ENCODE assay signal across 19 mouse cellular contexts in the genomic region with DNA sequence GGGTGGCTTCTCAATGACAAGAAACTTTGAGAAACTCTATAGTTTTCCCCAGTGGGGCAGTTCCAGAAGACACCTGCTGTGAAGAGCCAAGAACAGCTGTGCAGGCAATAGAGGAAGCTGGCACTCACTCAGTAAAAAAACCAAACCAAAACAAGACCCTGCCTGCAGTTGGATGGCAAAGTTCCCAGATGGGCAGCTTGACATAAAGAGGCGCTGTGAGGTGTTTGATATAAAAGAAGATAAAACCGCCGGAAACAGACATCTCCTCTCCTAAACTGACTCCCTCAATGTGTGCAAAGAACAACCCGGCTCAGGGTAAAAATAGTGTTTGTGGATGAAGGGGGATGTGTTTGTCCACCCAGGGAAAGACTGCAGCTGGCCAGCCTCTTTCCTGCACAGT. TPM values are rescaled to one million over a fixed set of nuclear protein-coding genes. Genes with fewer than 3 reads are reported as not detected.
DNase-seq lines count a peak whose midpoint lies in the region; ATAC-seq and TF ChIP-seq lines count a peak whose summit lies in the region.
"Had no signal": no experiment of that assay in that cellular context is flagged by ENCODE, and none has a peak within 500 bp of the region (broad histone marks: within the 10 kb centered on the region; RNA-seq: fewer than 3 reads in every experiment).

No protein-coding gene starts in this region.

- no peak overlapping the region for H3K4me2 ChIP-seq in forebrain, postnatal 0 days (ENCODE audit: low read depth)
- H3K4me2 ChIP-seq in forebrain, embryonic 11.5 days (ENCODE audit: low read depth, low read length, severe bottlenecking): no peak overlapping the region
- H3K4me2 ChIP-seq: liver, embryonic 15.5 days; stomach, embryonic 15.5 days had no signal

- ATAC-seq in forebrain, postnatal 0 days: peak; percentile 55; the same call in 1 of the 2 replicates
- no peak for ATAC-seq in forebrain, embryonic 11.5 days (replicated peaks; ENCODE audit: low FRiP score)
- peak; percentile 62 for ATAC-seq in common myeloid progenitor, adult 5-6 weeks (replicated peaks; ENCODE audit: low read depth, poor library complexity, severe bottlenecking)

- H3K4me1 ChIP-seq in forebrain, postnatal 0 days (ENCODE audit: insufficient read depth): no peaks in the 10 kb centered on the region
- H3K4me1 ChIP-seq in forebrain, embryonic 11.5 days (replicated peaks; ENCODE audit: control insufficient read depth, insufficient read depth, low read length): no peaks in the 10 kb centered on the region
- H3K4me1 ChIP-seq: liver, embryonic 15.5 days; stomach, embryonic 15.5 days had no signal

- H3K9ac ChIP-seq in forebrain, postnatal 0 days: no peak overlapping the region
- no peak overlapping the region for H3K9ac ChIP-seq in forebrain, embryonic 11.5 days (ENCODE audit: low read length)
- H3K9ac ChIP-seq: liver, embryonic 15.5 days; stomach, embryonic 15.5 days had no signal

- H3K27ac ChIP-seq in forebrain, postnatal 0 days (ENCODE audit: low read depth, low read length): no peak overlapping the region
- no peak overlapping the region for H3K27ac ChIP-seq in forebrain, embryonic 11.5 days (ENCODE audit: low read depth, low read length)
- H3K27ac ChIP-seq: liver, embryonic 15.5 days; macrophage; stomach, embryonic 15.5 days had no signal

- H3K27me3 ChIP-seq in forebrain, postnatal 0 days (ENCODE audit: insufficient read depth, low read length): no peaks in the 10 kb centered on the region
- H3K27me3 ChIP-seq in forebrain, embryonic 11.5 days (ENCODE audit: control insufficient read depth, insufficient read depth, low read length): no peaks in the 10 kb centered on the region
- H3K27me3 ChIP-seq: stomach, embryonic 15.5 days had no signal

- H3K36me3 ChIP-seq in forebrain, postnatal 0 days (ENCODE audit: insufficient read depth): no peaks in the 10 kb centered on the region
- H3K36me3 ChIP-seq in forebrain, embryonic 11.5 days (ENCODE audit: control insufficient read depth, insufficient read depth, low read length): no peaks in the 10 kb centered on the region
- H3K36me3 ChIP-seq: liver, embryonic 15.5 days; stomach, embryonic 15.5 days had no signal

- DNase-seq in forebrain, postnatal 0 days: peak; percentile 19
- no peak for DNase-seq in forebrain, embryonic 11.5 days (ENCODE audit: low spot score)
- peak; percentile 95 for DNase-seq in 416B (ENCODE audit: low read depth)
- DNase-seq in right cerebral cortex, postnatal 14 days: peak; percentile 31
- no peak for DNase-seq in urinary bladder, adult 18-20 months (ENCODE audit: low spot score in 2 of 2)
- DNase-seq in kidney, postnatal 4 days: no peak
- DNase-seq in gastrocnemius, postnatal 36 days: no peak
- DNase-seq: adrenal gland, adult 2 months; B cell, adult 2 months; gastrocnemius, postnatal 14 days; kidney, postnatal 14 days had no signal

- no peaks in the 10 kb centered on the region for H3K9me3 ChIP-seq in forebrain, postnatal 0 days (ENCODE audit: low read length)
- no peaks in the 10 kb centered on the region for H3K9me3 ChIP-seq in forebrain, embryonic 11.5 days (ENCODE audit: control insufficient read depth, low read length)
- H3K9me3 ChIP-seq: liver, embryonic 15.5 days; stomach, embryonic 15.5 days had no signal

- 36% methylated on average over 4 of the region's 4 CpGs for WGBS in forebrain, postnatal 0 days
- 89% methylated on average over 4 of the region's 4 CpGs for WGBS in forebrain, embryonic 11.5 days

- H3K4me3 ChIP-seq in forebrain, postnatal 0 days (ENCODE audit: low read depth, low read length): no peak overlapping the region
- H3K4me3 ChIP-seq in forebrain, embryonic 11.5 days (ENCODE audit: low read depth, low read length): no peak overlapping the region
- H3K4me3 ChIP-seq: erythroblast, embryonic 14.5 days; liver, embryonic 15.5 days; stomach, embryonic 15.5 days had no signal

- intact Hi-C loops in gastrocnemius, postnatal 36 days (cut with DNase I): no loop called here

- TF ChIP-seq CTCF in forebrain, postnatal 0 days (IDR thresholded peaks at IDR 0.05; ENCODE audit: low read depth): no peak

RNA-seq across cellular contexts. Expression of a gene that starts 6.8 kb away (rescaled TPM):
- total RNA-seq in forebrain, postnatal 0 days (2014; rRNA removed): 0.10 and 0.23 TPM in 2 replicates
- 0.14 and 0.23 TPM in 2 replicates for polyA plus RNA-seq in forebrain, postnatal 0 days (2015; fragmentation: Nextera tagmentation; extraction: Ambion mirVana)
- not detected in 2 replicates for polyA plus RNA-seq in forebrain, embryonic 11.5 days (2014; fragmentation: Nextera tagmentation; extraction: Ambion mirVana)
- 105 and 124 TPM in 2 replicates for total RNA-seq in common myeloid progenitor, adult 5-6 weeks (2017)
- 1 to 10 TPM in 1 of 2 experiments, not detected in 1; 2.3 TPM for total RNA-seq in gastrocnemius, postnatal 36 days (2021)
- total RNA-seq: adrenal gland, adult 2 months; gastrocnemius, postnatal 14 days had no signal
- polyA plus RNA-seq: adrenal gland, adult 2 months; cortical plate, adult 2 months; erythroblast, embryonic 14.5 days; intestine, embryonic 14.5 days; liver, embryonic 15.5 days had no signal

RNA-seq across cellular contexts. Expression of a gene that starts 27.9 kb away (rescaled TPM):
- 0.08 and 1.1 TPM in 2 replicates for total RNA-seq in forebrain, postnatal 0 days (2014; rRNA removed)
- 1.2 and 1.8 TPM in 2 replicates for polyA plus RNA-seq in forebrain, postnatal 0 days (2015; fragmentation: Nextera tagmentation; extraction: Ambion mirVana)
- 0.31 and 0.41 TPM in 2 replicates for polyA plus RNA-seq in forebrain, embryonic 11.5 days (2014; fragmentation: Nextera tagmentation; extraction: Ambion mirVana)
- 0.05 and 0.78 TPM in 2 replicates for total RNA-seq in common myeloid progenitor, adult 5-6 weeks (2017)
- 1 to 10 TPM; 1.4 to 1.5 TPM for total RNA-seq in gastrocnemius, postnatal 36 days (2021)
- polyA plus RNA-seq: erythroblast, embryonic 14.5 days had no signal

RNA-seq across cellular contexts. Expression of a gene that starts 54.7 kb away (rescaled TPM):
- not detected in 2 replicates for total RNA-seq in forebrain, postnatal 0 days (2014; rRNA removed)
- polyA plus RNA-seq in forebrain, postnatal 0 days (2015; fragmentation: Nextera tagmentation; extraction: Ambion mirVana): not detected in 2 replicates
- not detected in 2 replicates for polyA plus RNA-seq in forebrain, embryonic 11.5 days (2014; fragmentation: Nextera tagmentation; extraction: Ambion mirVana)
- total RNA-seq in common myeloid progenitor, adult 5-6 weeks (2017): not detected in 2 replicates
- not detected for total RNA-seq in gastrocnemius, postnatal 36 days (2021)
- total RNA-seq: adrenal gland, adult 2 months; gastrocnemius, postnatal 14 days had no signal
- polyA plus RNA-seq: adrenal gland, adult 2 months; erythroblast, embryonic 14.5 days; heart, embryonic 16.5 days; intestine, embryonic 14.5 days; liver, embryonic 15.5 days; macrophage; stomach, embryonic 15.5 days had no signal

Comparison
In these comparisons a context has a peak if more than half of its experiments do, and no peak if none do; other contexts are left out.
1. DNase-seq: peak in forebrain, postnatal 0 days (single experiment), 416B (single experiment) and right cerebral cortex, postnatal 14 days (single experiment); none in forebrain, embryonic 11.5 days (single experiment), urinary bladder, adult 18-20 months (0 of 2), kidney, postnatal 4 days (0 of 2) and gastrocnemius, postnatal 36 days (0 of 2).
2. RNA of a gene that starts 6.8 kb away (total RNA-seq): 105 to 124 TPM in common myeloid progenitor, adult 5-6 weeks; 2.3 TPM in gastrocnemius, postnatal 36 days and 0.10 to 0.23 TPM in forebrain, postnatal 0 days; every median in the first group is over 10 times any median in the second.